Mouse (Mus musculus): ENCODE results near the gene Mef2b.

The Mef2b gene

DNA sequence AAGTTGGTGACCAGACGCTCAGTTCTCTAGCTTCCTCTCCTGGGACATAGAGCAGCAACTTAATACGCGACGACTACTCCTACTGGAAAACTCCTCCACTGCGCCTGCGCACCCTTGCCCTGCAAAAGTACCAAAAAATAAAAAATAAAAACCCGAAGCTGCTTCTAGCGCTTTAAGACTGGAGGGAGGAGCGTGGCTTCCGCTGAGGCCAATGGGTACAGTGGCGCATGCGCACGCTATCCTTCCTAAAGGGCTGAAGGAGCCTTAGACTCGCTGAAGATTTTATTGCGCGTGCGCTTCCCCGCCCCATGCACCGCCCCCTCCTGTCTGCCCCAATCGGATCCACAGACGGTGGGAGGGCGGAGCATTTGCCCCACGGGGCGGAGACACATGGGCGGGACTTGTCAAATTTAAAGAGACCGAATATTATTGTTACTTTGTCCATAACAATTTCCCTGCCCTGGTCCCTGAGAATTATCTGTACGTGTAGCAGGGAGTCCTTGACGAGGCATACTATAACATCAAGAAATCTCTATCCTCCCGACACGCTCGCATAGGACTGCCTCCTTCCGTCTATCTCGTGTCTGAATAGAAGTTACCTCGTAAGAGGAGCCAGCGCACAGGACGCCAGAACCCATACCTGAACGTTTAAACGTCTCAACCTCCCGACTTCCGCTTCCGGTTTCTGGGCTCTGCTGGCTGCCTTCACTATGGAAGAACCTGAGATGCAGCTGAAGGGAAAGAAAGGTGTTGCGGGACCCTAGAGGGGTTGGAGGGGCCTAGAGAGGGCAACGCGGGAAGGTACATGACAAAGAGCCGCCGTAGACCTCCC lies at the start of gene Mef2b, which contains the start of the genes Rfxank and Borcs8:
TSS of gene Mef2b (plus strand) at position 686 of the 832 bp plus-strand sequence.
TSS of gene Rfxank (minus strand) at position 129 of the 832 bp plus-strand sequence.
TSS of gene Borcs8 (plus strand) at position 474 of the 832 bp plus-strand sequence.
- peak; percentile 98 to 99 for DNase-seq

DNA sequence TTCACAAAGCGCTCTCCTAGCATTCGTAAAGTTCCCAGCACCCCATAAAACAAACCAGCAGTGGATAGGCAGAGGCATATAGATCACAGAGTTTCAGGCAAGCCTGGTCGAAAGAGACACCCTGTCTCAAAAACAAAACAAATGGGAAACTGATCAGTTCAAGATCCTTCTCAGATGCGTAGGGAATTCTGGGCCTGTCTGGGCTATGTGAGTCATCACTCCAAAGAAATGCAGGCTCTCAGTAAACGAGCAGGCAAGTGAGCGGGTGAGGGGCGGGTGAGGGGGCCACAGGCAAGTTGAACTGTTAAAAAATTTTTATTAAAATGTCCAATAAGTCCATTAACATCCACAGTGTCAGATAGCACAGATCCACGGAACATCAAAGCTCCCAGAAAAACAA lies 46.7 kb upstream of the Mef2b start:
- no peak for DNase-seq

DNA sequence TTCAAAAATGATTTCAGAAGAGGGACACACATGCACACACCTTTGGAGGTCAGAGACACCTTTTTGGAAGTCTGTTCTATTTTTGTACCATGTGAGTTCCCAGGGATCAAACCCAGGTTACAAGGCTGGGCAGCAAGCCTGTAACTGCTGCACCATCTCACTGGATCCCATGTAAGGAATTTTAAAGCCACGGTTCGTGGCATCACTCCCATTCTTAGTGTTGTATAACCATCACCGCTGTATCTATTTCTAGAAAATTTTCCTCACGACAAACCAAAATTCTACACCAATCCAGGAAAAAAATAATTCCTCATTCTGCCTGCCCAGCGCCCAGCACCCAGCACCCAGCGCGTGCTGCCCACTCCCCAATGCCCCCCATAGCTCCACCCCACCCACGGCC lies 40.2 kb upstream of the Mef2b start:
- DNase-seq, result no peak

DNA sequence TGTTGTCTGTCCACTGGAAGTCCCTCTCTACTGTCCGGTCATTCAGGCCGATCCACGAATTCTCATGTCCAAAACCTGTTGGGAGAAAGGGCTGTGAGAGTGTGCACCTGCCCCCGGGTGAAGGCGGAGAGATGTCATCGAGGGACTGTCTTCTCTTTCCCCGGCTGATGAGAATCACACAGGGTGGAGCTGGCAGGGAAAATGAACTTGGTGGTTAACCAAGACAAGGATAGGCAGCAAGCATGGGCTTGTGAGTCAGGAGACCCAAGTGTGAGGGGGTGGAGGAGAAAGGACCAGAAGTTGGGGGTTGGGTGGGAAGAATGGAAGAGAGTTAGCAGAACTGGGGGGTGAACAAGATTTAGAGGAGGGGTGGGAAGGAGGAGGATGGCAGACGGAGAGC lies 39.3 kb upstream of the Mef2b start:
- DNase-seq, result no peak

DNA sequence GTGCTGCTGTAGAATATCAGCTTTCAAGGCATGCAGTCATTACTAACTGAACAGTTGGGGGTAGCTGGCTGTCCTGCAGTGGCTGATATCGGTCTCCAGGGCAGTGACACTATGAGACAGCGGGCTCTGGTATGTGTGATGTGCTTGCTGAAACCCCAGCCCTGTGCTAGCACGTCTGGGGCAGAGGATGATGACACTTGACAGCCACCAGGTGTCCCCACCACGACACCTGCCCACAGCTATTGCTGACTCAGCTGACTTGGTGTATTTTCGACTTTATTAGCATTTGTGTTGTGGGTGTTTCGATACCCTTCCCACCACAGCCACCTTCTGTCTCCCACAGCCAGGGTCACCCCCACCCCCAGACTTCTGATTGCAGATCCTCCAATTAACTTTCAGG lies 35.0 kb upstream of the Mef2b start:
- DNase-seq, result peak; percentile 45 to 59

DNA sequence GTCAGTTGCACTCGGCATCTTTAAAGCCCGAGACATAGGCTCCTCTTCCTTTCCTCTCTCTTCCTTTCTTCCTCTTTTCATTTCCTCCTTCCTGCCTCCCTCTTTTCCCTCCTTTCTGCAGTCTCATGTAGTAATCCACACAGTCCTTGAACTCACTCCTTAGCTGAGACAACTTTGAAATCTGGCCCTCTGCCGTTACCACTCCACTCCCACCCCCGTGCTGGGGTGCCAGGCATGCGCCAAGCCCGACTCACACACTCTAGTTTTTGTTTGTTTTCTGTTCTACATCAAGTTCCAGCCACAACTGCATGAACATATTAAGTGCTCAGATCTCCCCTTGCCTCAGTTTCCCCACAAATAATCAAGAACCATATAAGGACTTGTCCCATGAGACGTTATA lies 34.6 kb upstream of the Mef2b start:
- DNase-seq, result no peak

DNA sequence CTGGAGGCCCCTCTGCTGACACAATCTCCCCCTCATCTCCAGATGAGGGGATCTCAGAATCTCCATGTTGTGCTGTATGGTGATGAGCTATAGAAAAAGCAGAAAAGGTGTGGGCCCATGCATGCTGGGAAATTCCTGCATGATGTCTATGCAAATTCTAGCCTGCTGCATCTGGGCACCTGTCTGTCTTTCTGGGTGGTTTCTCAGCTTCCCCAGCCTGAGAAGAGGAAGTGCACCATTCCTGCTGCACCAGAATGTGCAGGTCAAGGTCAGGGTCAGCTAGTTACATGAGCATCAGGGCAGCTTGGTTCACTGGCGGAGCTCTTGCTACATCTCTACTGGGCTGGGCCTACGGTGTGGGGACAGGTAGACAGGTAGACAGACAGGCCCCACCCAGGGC lies 29.1 kb upstream of the Mef2b start:
- DNase-seq, result no peak

DNA sequence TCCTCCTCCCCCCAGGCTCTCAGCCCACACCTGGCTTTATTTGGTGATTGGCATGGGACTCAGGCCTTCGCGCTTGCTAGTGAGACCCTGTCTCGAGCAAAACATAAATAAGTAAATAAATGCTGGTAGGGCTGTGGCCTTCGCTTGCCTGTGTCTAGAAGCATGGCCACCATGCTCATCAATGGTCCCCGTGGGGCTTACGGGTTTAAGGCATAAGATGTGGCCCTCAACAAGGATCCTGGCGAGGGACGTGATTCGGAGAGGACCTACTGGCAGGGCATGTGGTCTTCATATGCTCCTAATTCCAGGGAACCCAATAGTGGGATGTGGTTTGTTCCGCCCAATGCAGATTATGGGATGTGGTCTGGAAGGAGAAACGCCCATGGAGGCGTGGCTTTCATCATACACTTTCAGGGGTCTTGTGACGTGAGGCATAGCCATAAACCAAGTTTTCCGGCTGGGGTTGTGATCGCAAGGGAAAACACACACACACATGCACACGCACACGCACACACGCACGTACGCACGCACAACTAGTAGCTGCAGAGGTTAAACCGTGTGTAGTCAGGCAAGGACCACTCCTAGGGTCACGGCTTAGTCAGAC lies 28.2 kb upstream of the Mef2b start:
- no peak for DNase-seq

DNA sequence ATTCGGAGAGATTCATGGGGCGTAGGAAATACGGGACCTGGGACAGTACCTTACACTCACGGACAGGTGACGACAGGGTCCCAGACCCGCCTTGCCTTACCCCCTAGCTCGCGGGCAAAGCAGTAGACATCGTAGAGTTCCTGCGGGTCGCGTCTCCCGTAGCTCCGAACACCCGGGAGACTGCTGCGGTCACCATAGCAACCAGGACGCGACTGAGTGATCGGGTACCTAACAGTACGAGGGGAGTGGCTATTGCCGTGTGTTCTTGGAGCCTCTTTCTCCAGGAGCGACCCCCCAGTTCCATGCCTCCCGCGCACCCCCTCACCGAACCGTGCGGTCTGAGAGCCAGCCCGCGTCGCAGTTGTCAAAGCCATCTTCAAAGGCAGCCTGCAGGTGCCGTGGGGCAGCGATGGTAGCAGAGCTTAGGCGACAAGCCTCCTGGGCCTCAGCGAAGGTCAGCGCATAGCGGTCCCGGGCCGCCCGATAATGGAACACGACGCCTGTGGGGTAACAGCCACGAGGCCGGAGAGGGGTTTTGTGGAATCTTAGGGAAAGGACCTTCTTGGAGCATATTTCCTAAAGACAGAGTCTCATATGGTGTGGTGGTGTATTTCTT lies 27.0 kb upstream of the Mef2b start:
- DNase-seq, result no peak

DNA sequence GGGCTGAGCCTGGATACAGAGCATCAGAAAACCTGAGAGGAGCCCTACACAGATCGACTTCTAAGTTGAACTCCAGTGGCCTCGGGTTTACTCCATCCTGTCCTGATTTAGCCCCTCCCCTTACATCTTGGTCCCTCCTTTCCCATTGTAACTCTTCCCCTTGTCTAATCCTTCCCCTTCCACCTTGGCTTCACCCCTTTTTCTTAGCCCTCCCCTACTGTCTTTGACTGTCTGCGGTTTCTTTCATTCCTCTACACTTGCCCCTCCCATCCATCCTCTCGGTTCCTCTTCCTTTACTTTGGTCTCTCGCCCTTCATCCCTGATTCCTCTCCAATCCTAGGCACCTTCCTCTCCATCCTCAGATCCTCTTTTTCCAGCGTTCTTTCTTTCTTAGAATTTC lies 25.0 kb upstream of the Mef2b start:
- DNase-seq, result no peak

DNA sequence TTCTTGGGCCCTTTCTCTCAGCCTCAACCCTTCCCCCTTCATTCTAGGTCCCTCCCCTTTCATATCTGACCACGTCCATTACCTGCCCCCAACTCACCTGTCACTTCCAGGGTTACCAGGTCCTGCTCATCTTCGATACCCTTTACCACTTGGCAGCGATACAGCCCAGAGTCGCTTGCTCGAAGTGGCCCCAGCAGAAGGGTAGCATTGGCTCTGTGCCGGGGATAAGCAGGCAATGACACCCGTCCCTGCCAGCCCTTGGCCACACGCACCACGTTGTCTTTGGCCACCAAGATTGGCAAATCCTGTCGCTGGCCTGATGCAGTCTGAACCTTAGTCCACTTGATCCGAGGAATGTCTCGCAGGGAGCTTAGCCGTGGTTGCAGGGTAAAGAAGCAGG lies 24.6 kb upstream of the Mef2b start:
- DNase-seq, result no peak

DNA sequence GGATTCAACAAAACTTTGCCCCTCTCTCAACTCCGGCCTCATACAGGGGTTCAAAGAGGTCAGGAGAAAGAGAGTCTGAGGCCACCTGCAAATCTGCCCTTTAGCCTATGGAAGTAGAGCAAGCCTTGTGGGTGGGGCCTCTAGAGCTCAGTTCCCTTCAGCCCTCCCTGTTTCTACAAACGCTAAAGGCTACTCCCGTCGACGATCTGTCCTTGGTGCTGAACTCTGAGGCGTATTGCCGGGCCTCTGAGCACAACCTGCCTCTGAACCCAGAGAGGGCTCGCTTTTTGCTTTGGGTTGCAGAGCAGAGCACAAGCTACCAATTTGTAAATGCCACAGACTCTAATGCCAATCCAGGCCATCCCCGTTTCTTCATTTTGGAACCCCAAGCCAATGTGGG lies 21.9 kb upstream of the Mef2b start:
- DNase-seq, result no peak

DNA sequence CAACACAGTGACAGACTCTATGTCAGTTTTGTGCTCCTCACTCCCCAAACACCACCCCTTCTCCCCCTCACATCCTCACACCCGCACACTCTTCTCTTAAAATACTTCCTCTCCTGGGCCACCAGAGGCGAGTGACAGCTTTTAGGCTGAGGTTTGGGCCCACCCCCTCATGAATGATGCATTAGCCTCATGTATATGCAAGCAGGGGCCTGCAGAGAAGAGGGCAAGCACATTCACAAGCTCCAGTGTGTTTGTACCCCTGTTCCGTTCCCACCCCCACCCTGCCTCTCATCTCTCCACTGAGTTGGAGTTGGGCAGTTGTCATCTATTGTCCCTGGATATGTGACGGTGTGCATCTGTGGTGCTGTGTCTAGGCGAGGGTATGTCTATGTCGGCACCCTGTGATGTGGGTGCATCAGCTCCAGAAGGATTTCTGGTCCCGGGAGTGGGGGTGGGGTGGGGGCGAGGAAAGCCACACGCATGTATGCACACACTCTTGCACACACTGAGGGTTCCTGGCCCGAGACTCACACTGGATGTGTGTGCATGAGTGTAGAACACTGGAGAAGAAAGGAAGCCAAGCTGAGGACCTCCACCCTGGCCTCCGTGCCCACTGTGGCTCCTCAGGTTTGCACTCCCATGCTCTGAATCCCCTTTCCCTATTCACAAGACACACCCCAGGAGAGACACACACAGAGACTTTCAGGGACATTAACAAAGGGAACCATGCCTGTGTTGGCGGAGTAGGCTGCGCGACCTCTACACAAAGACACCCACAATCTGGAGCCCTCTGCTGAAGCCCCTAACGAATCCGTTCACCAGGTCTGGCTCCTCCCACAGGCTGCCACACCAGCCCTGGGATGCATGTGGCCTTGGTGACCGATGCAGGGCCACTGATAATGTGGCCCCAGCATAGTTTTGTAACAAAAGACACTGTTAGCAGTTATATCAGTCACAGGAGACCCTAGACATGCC lies 20.5 kb upstream of the Mef2b start:
- no peak for DNase-seq

DNA sequence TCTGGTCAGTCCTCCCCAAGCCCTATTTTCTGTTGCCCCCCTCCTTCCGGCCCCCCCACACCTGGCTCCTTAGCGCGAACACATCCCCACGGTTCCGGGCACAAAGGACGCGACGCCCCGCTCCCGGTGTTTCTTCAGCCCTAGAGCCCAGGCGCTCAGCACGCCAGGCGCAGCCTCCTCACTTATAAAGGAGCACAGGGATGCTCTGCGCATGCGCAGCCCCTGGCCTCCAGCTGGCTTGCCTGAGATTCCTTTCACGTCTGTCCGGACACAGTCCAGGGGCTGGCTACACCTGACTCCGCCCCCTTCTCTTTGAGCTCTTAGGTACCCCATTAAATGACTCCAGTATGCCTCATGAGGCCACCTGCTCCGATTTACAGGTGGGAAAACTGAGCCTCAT lies 18.8 kb upstream of the Mef2b start, which contains the start of gene Ncan:
TSS of gene Ncan (minus strand) at position 207 of the 400 bp plus-strand sequence.
- DNase-seq, result peak; percentile 90 to 92

DNA sequence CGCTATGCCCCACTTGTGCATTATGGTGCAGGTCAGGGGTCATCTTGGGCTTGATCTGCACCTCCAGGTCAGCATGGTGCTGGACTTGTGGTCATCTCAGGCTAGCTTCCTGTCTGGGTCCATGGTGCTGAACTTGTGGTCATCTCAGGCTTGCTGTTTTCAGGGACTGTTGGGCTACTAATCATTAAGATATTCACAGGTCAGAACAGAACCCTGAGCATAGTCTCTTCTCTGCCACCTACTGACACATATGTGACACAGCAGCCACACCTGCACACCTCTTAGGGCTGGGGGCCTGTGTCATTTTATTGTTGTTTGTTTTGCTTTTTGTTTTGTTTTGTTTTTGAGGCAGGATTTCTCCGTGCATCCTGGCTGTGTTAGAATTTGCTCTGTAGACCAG lies 16.6 kb upstream of the Mef2b start:
- peak in 1 of 2 experiments; percentile 27 for DNase-seq

DNA sequence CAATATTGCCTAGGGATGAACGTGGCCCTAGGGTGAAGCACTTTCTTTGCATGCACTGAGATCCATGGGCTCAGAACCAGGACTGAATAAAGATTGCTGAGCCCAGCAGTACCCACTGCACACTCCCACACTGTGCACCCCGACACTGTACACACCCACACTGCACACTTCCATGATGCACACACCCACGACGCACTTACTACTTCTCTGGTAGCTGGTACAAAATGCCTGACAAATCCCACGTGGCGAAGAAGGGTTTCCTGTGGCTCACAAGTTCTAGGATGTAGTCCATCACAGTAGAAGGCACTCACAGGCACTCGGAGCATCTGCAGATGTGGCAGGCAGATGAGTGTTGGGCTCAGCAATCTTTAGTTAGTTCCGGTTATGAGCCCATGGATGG lies 14.5 kb upstream of the Mef2b start:
- DNase-seq, result no peak

DNA sequence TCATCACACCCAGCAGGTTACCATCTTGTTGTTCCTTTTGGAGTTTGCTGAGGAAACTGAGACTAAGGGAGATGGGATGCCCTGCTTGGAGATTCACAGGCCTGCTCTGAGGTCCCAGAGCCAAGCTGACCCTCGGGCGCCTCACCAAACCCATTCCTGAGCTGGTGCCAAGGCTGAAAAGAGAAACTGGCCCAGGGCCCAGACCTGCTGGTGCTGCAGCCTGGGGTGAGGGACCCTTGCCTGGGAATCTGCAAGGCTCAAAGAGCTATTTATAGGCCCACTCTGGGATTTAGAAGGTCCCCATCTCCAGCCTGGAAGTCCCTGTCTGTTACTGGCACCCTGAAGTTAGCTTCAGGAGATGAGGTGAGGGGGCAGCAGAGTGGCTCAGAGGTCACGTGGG lies 11.1 kb upstream of the Mef2b start:
- DNase-seq, result peak; percentile 27 to 34

DNA sequence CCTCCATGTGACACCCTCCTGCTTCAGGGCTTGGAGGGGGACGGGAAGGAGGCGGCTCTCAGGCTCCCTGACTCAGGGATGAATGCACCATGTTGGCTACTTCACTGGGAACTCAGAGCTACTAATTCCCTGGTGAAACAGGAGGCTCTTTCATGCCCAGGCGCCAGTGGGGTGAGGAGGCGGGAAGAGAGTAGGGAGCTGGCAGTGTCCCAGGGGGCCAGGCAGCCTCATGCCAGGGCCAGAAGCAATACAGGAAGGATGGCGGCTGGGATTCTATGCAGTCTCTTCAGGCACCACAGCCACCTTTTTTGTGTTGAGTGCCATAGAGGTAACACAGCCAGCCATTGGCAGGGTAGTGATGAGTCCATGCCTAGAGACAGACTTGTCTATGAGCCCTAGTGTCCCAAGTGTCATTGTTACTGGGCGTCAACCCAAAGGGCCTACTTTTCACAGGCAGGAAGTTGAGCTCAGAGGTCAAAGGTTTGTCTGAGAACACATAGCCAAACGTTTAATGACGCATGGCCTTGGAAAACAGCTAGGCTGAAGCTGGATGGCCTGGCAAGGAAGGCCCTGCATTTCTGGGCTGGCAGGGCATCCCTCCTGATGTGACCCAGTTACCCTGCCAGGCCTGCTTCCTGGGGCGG lies 10.1 kb upstream of the Mef2b start:
- DNase-seq, result peak; percentile 38 to 55

DNA sequence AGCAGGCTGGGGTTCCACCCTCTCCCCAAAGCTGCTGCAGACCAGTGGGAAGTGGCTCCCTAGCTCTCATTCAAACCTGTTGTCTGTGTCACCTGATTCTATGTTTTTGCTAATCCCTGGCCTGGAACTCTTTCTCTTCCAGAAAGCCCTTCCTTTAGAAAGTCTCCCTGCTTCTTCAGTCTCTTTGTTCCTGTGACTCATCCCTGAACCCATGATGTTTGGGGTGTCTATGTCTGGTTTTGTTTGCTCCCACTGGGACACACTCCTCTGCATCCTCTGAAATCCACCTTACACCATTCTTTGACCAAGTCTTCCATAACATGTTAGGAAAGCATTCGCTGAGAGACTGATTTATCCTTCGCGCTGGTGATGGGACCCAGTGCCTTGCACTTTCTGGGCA lies 9.4 kb upstream of the Mef2b start:
- DNase-seq, result no peak

DNA sequence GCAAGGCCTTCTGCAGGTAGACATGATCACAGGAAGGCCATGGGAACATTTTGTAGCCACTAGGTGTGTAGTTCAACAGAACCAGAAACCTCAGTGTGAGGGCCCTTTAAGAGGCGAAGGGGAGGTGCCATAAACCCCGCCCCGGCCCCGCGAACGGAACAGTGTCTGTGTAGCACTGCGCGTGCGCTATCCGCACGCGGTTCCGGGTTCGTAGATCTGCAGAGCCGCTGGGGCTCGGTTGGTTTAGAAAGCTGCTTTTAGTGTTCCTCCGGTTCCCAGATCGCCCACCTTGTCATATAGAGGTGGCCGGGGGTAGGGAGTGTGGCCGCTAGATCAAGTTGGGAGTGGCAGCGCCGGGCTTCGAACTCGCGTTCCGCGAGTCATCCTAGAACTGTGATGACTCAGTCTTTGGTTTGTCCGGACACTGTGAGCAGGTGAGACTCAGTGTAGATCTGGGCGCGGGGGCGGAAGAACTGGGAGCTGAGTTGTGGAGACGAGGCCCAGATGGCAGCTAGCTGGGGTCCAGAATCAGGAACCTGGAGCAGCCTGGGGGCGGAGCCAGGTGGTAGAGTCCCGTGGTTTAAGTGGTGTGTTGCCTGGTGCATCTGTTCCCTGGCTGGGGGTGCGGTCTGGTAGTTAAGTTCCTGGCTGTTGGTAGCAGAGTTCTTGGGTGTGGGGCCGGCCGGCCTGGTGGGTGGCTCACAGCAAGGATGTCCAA lies 8.2 kb upstream of the Mef2b start, which contains the start of gene Nr2c2ap:
TSS of gene Nr2c2ap (plus strand) at position 168 of the 718 bp plus-strand sequence.
- DNase-seq, result peak; percentile 78 to 83

DNA sequence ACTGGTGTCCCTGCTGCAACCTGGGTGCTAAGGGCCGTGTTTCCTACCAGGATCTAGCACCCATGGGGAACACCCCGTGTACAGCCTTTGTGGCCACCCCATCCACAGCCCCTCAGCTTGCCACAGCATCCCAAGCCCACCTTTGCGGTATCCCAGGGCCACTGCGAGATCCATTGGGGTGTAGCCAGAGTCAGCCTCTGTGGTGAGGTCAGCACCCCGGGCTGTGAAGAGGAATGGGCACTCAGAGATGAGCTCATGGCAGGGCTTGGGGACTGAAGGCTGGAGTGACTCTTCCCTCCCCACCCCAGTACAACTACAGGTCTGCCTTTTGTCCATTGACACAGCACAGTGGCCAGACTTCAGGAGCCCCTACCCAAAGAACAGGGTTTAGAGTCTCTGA lies 5.4 kb upstream of the Mef2b start:
- no peak for DNase-seq
